Mouse (Mus musculus) 3134 (cell line): ENCODE results near the gene Olfr203.
"Not testable (repeated sequence)": the region's sequence is repeated elsewhere in the genome, so short reads cannot be mapped to it uniquely, and the experiment has no call there.

Experiments used
- DNase-seq: peaks from one replicate; pipeline ENCODE4 v3.0.0-alpha.2; 2011; ENCODE audit warnings: low spot score; ENCODE audit not compliant: insufficient read length; ENCODE audit errors: extremely low read depth

Olfr203 gene

GRCm38 (mm10) chr16:59298581-59298980 lies at the start of gene Olfr203:
Olfr203 (plus strand) TSS chr16:59298881.
- no peak for DNase-seq

- DNase-seq = no peak
Observed at GRCm38 (mm10) chr16:59249684-59250083, 49.0 kb upstream of the Olfr203 start.

- DNase-seq = not testable (repeated sequence)
Observed at GRCm38 (mm10) chr16:59269097-59269496, 29.6 kb upstream of the Olfr203 start.

- not testable (repeated sequence) for DNase-seq
Observed at GRCm38 (mm10) chr16:59272532-59272931, 26.1 kb upstream of the Olfr203 start, which contains the start of gene Olfr201. Olfr201 (minus strand) TSS chr16:59272632.

- no peak for DNase-seq
Observed at GRCm38 (mm10) chr16:59280542-59280941, 18.1 kb upstream of the Olfr203 start.

GRCm38 (mm10) chr16:59283476-59283875 lies 15.2 kb upstream of the Olfr203 start:
- DNase-seq = no peak

- DNase-seq = no peak
Observed at GRCm38 (mm10) chr16:59286693-59287092, 12.0 kb upstream of the Olfr203 start, which contains the start of gene Olfr202. Olfr202 (minus strand) TSS chr16:59286793.

- DNase-seq = not testable (repeated sequence)
Observed at GRCm38 (mm10) chr16:59287576-59287975, 11.1 kb upstream of the Olfr203 start.

GRCm38 (mm10) chr16:59318148-59318547 lies 19.5 kb downstream of the Olfr203 start, which contains the start of gene Olfr204:
Olfr204 (minus strand) TSS chr16:59318248.
- no peak for DNase-seq

GRCm38 (mm10) chr16:59323262-59323661 lies 24.6 kb downstream of the Olfr203 start:
- DNase-seq = not testable (repeated sequence)

GRCm38 (mm10) chr16:59331038-59331437 lies 32.4 kb downstream of the Olfr203 start, which contains the start of gene Olfr205:
Olfr205 (minus strand) TSS chr16:59331138.
- DNase-seq = no peak

- DNase-seq = no peak
Observed at GRCm38 (mm10) chr16:59349146-59349545, 50.5 kb downstream of the Olfr203 start, which contains the start of gene Olfr206. Olfr206 (minus strand) TSS chr16:59349246.
